Mouse (Mus musculus) CH12.LX (cell line): ENCODE data around the gene Itgb3bp. TPM values are rescaled to one million over a fixed set of nuclear protein-coding genes. Genes with fewer than 3 reads are reported as not detected.

ENCODE experiments used
- DNase-seq: peaks from one replicate; pipeline ENCODE4 v3.0.0-alpha.2; 2013; ENCODE audit errors: extremely low read depth
- H3K27ac ChIP-seq: 2 replicates; pipeline ENCODE4 v1.5.1; 2012; ENCODE audit warnings: low read depth, mild to moderate bottlenecking, control low read depth, moderate library complexity; ENCODE audit not compliant: insufficient read depth
- H3K27me3 ChIP-seq: replicated peaks from 2 replicates; pipeline ENCODE3; 2012; ENCODE audit warnings: inconsistent platforms
- H3K36me3 ChIP-seq, 2 experiments: replicated peaks in 1 of 2; 2 replicates each; pipeline versions ENCODE3 to v1.6.1; 2012; ENCODE audit warnings: inconsistent platforms in 1 of 2, low read length in 1 of 2, mild to moderate bottlenecking in 1 of 2, mixed read lengths in 1 of 2, moderate library complexity in 1 of 2; ENCODE audit not compliant: control insufficient read depth in 1 of 2, insufficient read depth in 1 of 2
- H3K4me1 ChIP-seq, 2 experiments: 2 replicates each; pipeline ENCODE4 v1.6.1; 2012; ENCODE audit warnings: inconsistent platforms in 1 of 2, moderate library complexity in 1 of 2; ENCODE audit not compliant: insufficient read depth in 2 of 2, control insufficient read depth in 1 of 2
- H3K4me2 ChIP-seq: 2 replicates; pipeline ENCODE4 v1.6.1; 2012; ENCODE audit warnings: low read depth, mild to moderate bottlenecking, control low read depth; ENCODE audit not compliant: poor library complexity, insufficient read depth, severe bottlenecking
- H3K4me3 ChIP-seq, 3 experiments: fragments of 150-350 bp in 1 of 3; sonication (generic) in 1 of 3; replicated peaks in 1 of 3; 2 replicates each; pipeline versions ENCODE3 to v1.5.1; 2011 to 2012; ENCODE audit warnings: low read depth in 2 of 3, low read length in 2 of 3, mild to moderate bottlenecking in 2 of 3, moderate library complexity in 2 of 3, control low read depth in 1 of 3, improper control_type of control experiment in 1 of 3, inconsistent platforms in 1 of 3, mixed read lengths in 1 of 3; ENCODE audit not compliant: poor library complexity in 1 of 3
- H3K79me2 ChIP-seq: replicated peaks from 2 replicates; pipeline ENCODE4 v1.6.1; 2012; ENCODE audit warnings: mild to moderate bottlenecking, moderate library complexity; ENCODE audit not compliant: control insufficient read depth, poor library complexity, insufficient read depth, severe bottlenecking; ENCODE audit errors: extremely low read depth
- H3K9ac ChIP-seq: 2 replicates; pipeline ENCODE4 v1.6.1; 2012; ENCODE audit warnings: low read depth, mild to moderate bottlenecking, control low read depth, moderate library complexity; ENCODE audit not compliant: insufficient read depth
- H3K9me3 ChIP-seq: replicated peaks from 2 replicates; pipeline ENCODE3; 2012; ENCODE audit warnings: low read length, inconsistent platforms, mixed read lengths
- BHLHE40 ChIP-seq: IDR thresholded peaks from 2 replicates; pipeline ENCODE4 v1.6.1; 2011; ENCODE audit warnings: mild to moderate bottlenecking, low read depth, low read length, improper control_type of control experiment
- CHD1 ChIP-seq: IDR thresholded peaks from 2 replicates; pipeline ENCODE4 v1.6.1; 2012; ENCODE audit warnings: low read depth, low read length, improper control_type of control experiment, inconsistent platforms
- ETS1 ChIP-seq: conservative IDR thresholded peaks from 2 replicates; pipeline ENCODE4 v1.6.1; 2012; ENCODE audit warnings: low read depth, mild to moderate bottlenecking, inconsistent platforms, low read length, improper control_type of control experiment, moderate library complexity
- GABPA ChIP-seq: IDR thresholded peaks from 2 replicates; pipeline ENCODE4 v1.6.1; 2012; ENCODE audit warnings: low read depth, low read length, improper control_type of control experiment, inconsistent platforms; ENCODE audit not compliant: insufficient replicate concordance
- IRF4 ChIP-seq: IDR thresholded peaks from 2 replicates; pipeline ENCODE4 v1.6.1; 2014; ENCODE audit warnings: low read depth, mild to moderate bottlenecking, inconsistent platforms, low read length, improper control_type of control experiment
- JUND ChIP-seq: conservative IDR thresholded peaks from 2 replicates; pipeline ENCODE4 v1.6.1; 2011; ENCODE audit warnings: low read depth, low read length, improper control_type of control experiment
- KAT2A ChIP-seq: IDR thresholded peaks from 2 replicates; pipeline ENCODE4 v1.6.1; 2012; ENCODE audit warnings: low read length, improper control_type of control experiment, inconsistent platforms; ENCODE audit not compliant: insufficient replicate concordance
- MAZ ChIP-seq: IDR thresholded peaks from 2 replicates; pipeline ENCODE4 v1.6.1; 2012; ENCODE audit warnings: low read depth, mild to moderate bottlenecking, inconsistent platforms, low read length, improper control_type of control experiment, moderate library complexity
- MXI1 ChIP-seq: IDR thresholded peaks from 2 replicates; pipeline ENCODE4 v1.6.1; 2011; ENCODE audit warnings: mild to moderate bottlenecking, low read depth, low read length, improper control_type of control experiment
- POLR2A ChIP-seq: IDR thresholded peaks from 2 replicates; pipeline ENCODE4 v1.6.1; 2011; ENCODE audit warnings: low read depth, mild to moderate bottlenecking, improper control_type of control experiment, low read length
- RAD21 ChIP-seq: IDR thresholded peaks from 2 replicates; pipeline ENCODE4 v1.6.1; 2011; ENCODE audit warnings: low read depth, mild to moderate bottlenecking, low read length, improper control_type of control experiment, moderate library complexity
- RCOR1 ChIP-seq: conservative IDR thresholded peaks from 2 replicates; pipeline ENCODE4 v1.6.1; 2012; ENCODE audit warnings: low read depth, mild to moderate bottlenecking, inconsistent platforms, low read length, improper control_type of control experiment
- SMC3 ChIP-seq: IDR thresholded peaks from 2 replicates; pipeline ENCODE4 v1.6.1; 2011; ENCODE audit warnings: low read depth, low read length, improper control_type of control experiment
- TBP ChIP-seq: conservative IDR thresholded peaks from 2 replicates; pipeline ENCODE4 v1.6.1; 2011; ENCODE audit warnings: low read depth, low read length, improper control_type of control experiment
- USF1 ChIP-seq: IDR thresholded peaks from 2 replicates; pipeline ENCODE4 v1.6.1; 2014; ENCODE audit warnings: low read depth, mild to moderate bottlenecking, inconsistent platforms, low read length, improper control_type of control experiment
- ZC3H11A ChIP-seq: IDR thresholded peaks from 2 replicates; pipeline ENCODE4 v1.6.1; 2012; ENCODE audit warnings: low read depth, mild to moderate bottlenecking, inconsistent platforms, low read length, improper control_type of control experiment
- ZMIZ1 ChIP-seq: IDR thresholded peaks from 2 replicates; pipeline ENCODE4 v1.6.1; 2012; ENCODE audit warnings: low read depth, mild to moderate bottlenecking, inconsistent platforms, low read length, improper control_type of control experiment
- ZNF384 ChIP-seq: IDR thresholded peaks from 2 replicates; pipeline ENCODE4 v1.6.1; 2012; ENCODE audit warnings: low read depth, low read length, improper control_type of control experiment, inconsistent platforms
- dilution Hi-C: fragments of 300-500 bp; cut with MboI; formaldehyde crosslinking; loops from 2 replicates; pipeline ENCODE4 v1.14.3; 2020; ENCODE audit warnings: low sequenced_read_pairs; ENCODE audit not compliant: extremely low pct_unique_long_range_greater_than_20kb, extremely low pct_ligation_motif_present
- in situ Hi-C: fragments of 300-500 bp; cut with MboI; formaldehyde crosslinking; loops from 3 replicates; pipeline ENCODE4 v1.14.3; 2019; ENCODE audit warnings: low sequenced_read_pairs, low pct_ligation_motif_present, low pct_unique_long_range_greater_than_20kb, mixed read lengths
- polyA plus RNA-seq: library from polyadenylated mRNA; unstranded; fragments of >175 nt; gene quantifications from 2 replicates; pipeline ENCODE4 v1.2.1, GENCODE M21; 2012; ENCODE audit warnings: low read depth; ENCODE audit not compliant: insufficient read length
- total RNA-seq, 2 experiments: library from RNA; depleted of rRNA; stranded (reverse); fragments of 300-350 nt in 1 of 2; fragments of >200 nt in 1 of 2; gene quantifications; 2 replicates each; pipeline ENCODE4 v1.2.3; 2012 to 2014

Itgb3bp gene
- total and polyA plus RNA-seq, 3 experiments: 9.9 to 29.1 (median 22.0) TPM

DNA sequence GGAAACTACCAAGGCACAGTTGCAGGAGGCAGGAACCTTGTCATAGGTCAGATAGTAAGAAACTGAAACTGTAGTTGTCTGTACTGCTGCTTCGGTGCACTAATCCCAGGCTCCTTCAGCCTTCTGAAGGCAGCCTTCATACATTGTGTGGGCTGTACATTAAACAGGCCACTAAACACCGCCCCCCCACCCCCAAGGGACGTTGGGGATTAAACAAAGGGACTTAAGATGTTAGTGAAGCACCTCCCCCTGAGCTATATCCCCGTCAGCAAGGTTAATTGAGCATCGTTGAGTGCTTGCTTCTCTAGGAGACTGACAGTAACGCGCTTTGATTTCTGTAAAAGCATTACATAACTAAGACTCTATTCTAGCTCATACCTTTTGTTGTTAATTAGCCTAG, 189.8 kb downstream of the Itgb3bp start:
- no peak overlapping the region for H3K4me2 ChIP-seq
- peaks cover 14 to 46% of the 10 kb centered on the region in 2 experiments for H3K36me3 ChIP-seq
- no peaks in the 10 kb centered on the region for H3K9me3 ChIP-seq
- in situ Hi-C loops (no loop called here), dilution Hi-C loops (no loop called here)
- no peaks in the 10 kb centered on the region for H3K4me1 ChIP-seq
- H3K27ac ChIP-seq: no peak overlapping the region
- TF ChIP-seq KAT2A: no peak
- no peak for TF ChIP-seq ZNF384
- TF ChIP-seq USF1: no peak
- TF ChIP-seq GABPA: no peak
- TF ChIP-seq RAD21: no peak
- TF ChIP-seq SMC3: no peak
- TF ChIP-seq MXI1: no peak
- no peak for TF ChIP-seq CHD1
- TF ChIP-seq JUND: no peak
- no peak for TF ChIP-seq MAZ
- no peak for TF ChIP-seq ZMIZ1
- H3K27me3 ChIP-seq: no peaks in the 10 kb centered on the region
- H3K4me3 ChIP-seq: no peak overlapping the region
- no peaks in the 10 kb centered on the region for H3K79me2 ChIP-seq
- no peak overlapping the region for H3K9ac ChIP-seq
- DNase-seq: no peak

DNA sequence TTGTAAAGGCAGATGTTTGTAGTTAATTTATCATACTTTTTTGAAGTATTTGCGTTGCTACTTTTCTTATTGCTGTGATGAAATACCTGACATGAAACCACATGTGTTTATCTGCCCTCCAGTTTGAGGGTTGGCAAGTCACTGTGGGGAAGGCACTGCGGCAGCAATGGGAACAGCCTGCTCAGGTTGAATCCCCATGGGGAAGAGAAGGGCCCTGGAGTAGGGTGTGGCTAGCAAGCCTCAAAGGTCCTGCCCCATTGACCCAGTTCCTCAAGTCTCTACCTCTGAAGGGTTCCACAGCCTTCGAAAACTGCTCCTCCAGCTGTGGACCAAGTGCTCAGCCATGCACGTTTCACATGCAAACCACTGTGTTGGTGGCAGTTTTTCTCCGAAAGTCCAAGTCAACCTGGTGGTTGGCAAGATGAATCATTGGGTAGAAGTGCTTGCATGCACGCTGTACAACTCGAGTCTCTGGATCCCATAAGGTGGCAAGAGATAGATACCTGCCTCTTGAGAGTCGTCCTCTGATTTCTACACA, 203.6 kb downstream of the Itgb3bp start:
- dilution Hi-C loops (no loop called here), in situ Hi-C loops (no loop called here)
- H3K4me3 ChIP-seq: no peak overlapping the region
- H3K36me3 ChIP-seq: peaks cover 34 to 64% of the 10 kb centered on the region in 2 experiments
- peak overlapping the region; percentile 57 for H3K4me2 ChIP-seq
- H3K4me1 ChIP-seq: peaks cover 7 to 25% of the 10 kb centered on the region in 2 experiments
- H3K9ac ChIP-seq: 0 out of 2 replicates have a peak overlapping the region, but pooled peaks have one; percentile 44
- DNase-seq: peak; percentile 88
- peaks cover 5% of the 10 kb centered on the region; the same call in 1 of the 2 replicates for H3K79me2 ChIP-seq
- no peaks in the 10 kb centered on the region for H3K9me3 ChIP-seq
- TF ChIP-seq ETS1 (0 out of 2 replicates have a peak, but pooled peaks have one; percentile 45), POLR2A (0 out of 2 replicates have a peak, but pooled peaks have one; percentile 13), RCOR1 (no peak), ZC3H11A (no peak), BHLHE40 (peak; percentile 93), TBP (0 out of 2 replicates have a peak, but pooled peaks have one; percentile 24), IRF4 (peak; percentile 51), MXI1 (peak; percentile 65; the same call in 1 of the 2 replicates)
- H3K27ac ChIP-seq: peak overlapping the region; percentile 72
- H3K27me3 ChIP-seq: no peaks in the 10 kb centered on the region
